Mouse (Mus musculus): ENCODE measurements around the gene Fkbp8.
"Not testable (repeated sequence)": the region's sequence is repeated elsewhere in the genome, so short reads cannot be mapped to it uniquely, and the experiment has no call there.

The Fkbp8 gene

GRCm38 (mm10) chr8:70502540-70502939 lies 25.0 kb upstream of the Fkbp8 start:
- DNase-seq = no peak

GRCm38 (mm10) chr8:70503062-70503750 lies 24.3 kb upstream of the Fkbp8 start:
- peak; percentile 77 for DNase-seq

- DNase-seq = peak; percentile 72
These were observed 23.2 kb upstream of the Fkbp8 start for GRCm38 (mm10) chr8:70504291-70504716.

- peak; percentile 80 for DNase-seq
These were observed 22.7 kb upstream of the Fkbp8 start for GRCm38 (mm10) chr8:70504851-70505250.

- no peak for DNase-seq
These were observed 21.7 kb upstream of the Fkbp8 start for GRCm38 (mm10) chr8:70505698-70506327.

- peak; percentile 93 for DNase-seq
These were observed 21.0 kb upstream of the Fkbp8 start, which contains the start of gene Rex1bd for GRCm38 (mm10) chr8:70506328-70507026. Gene Rex1bd, minus strand, starts transcription at chr8:70506752.

- DNase-seq = no peak
These were observed 20.5 kb upstream of the Fkbp8 start for GRCm38 (mm10) chr8:70507027-70507393.

GRCm38 (mm10) chr8:70509281-70509952 lies 18.1 kb upstream of the Fkbp8 start:
- DNase-seq = no peak

GRCm38 (mm10) chr8:70510228-70510915 lies 17.2 kb upstream of the Fkbp8 start, which contains the start of gene Uba52:
Gene Uba52, minus strand, starts transcription at chr8:70510801.
- peak; percentile 97 for DNase-seq

GRCm38 (mm10) chr8:70511174-70511573 lies 16.4 kb upstream of the Fkbp8 start:
- DNase-seq = not testable (repeated sequence)

- DNase-seq = no peak
These were observed 15.8 kb upstream of the Fkbp8 start for GRCm38 (mm10) chr8:70511770-70512169.

GRCm38 (mm10) chr8:70512253-70512903 lies 15.1 kb upstream of the Fkbp8 start:
- DNase-seq = no peak

- no peak for DNase-seq
These were observed 14.1 kb upstream of the Fkbp8 start for GRCm38 (mm10) chr8:70513441-70513840.

GRCm38 (mm10) chr8:70517940-70518643 lies 9.4 kb upstream of the Fkbp8 start:
- no peak for DNase-seq

- DNase-seq = no peak
These were observed 8.5 kb upstream of the Fkbp8 start for GRCm38 (mm10) chr8:70519043-70519442.

- DNase-seq = no peak
These were observed 7.9 kb upstream of the Fkbp8 start for GRCm38 (mm10) chr8:70519606-70520005.

GRCm38 (mm10) chr8:70522592-70523403 lies 4.7 kb upstream of the Fkbp8 start:
- peak; percentile 96 for DNase-seq

GRCm38 (mm10) chr8:70527111-70527511 lies 413 bp upstream of the Fkbp8 start:
- DNase-seq = no peak

- no peak for DNase-seq
These were observed 766 bp downstream of the Fkbp8 start for GRCm38 (mm10) chr8:70528182-70528797.

- DNase-seq = no peak
These were observed 1.8 kb downstream of the Fkbp8 start for GRCm38 (mm10) chr8:70529299-70529698.

Data from cerebellum, adult 11-12 months (tissue).